Mouse (Mus musculus) heart, embryonic 16.5 days (tissue): ENCODE measurements around the gene Adcy5. TPM values are rescaled to one million over a fixed set of nuclear protein-coding genes. Genes with fewer than 3 reads are reported as not detected.

ENCODE experiments used
- ATAC-seq: fragments of 200-750 bp; cut with Nextera tagmentation; replicated peaks from 2 replicates; pipeline ENCODE4 v1.8.0; 2017; ENCODE audit warnings: moderate number of reproducible peaks; ENCODE audit not compliant: insufficient read depth, low FRiP score; ENCODE audit errors: extremely low read depth
- H3K27ac ChIP-seq: fragments of 300-500 bp; sonication (generic); 2 replicates; pipeline ENCODE4 v1.5.1; 2014; ENCODE audit warnings: mild to moderate bottlenecking, low read length, control low read depth, moderate library complexity
- H3K27me3 ChIP-seq: fragments of 300-500 bp; sonication (generic); 2 replicates; pipeline ENCODE4 v1.6.1; 2014; ENCODE audit warnings: low read length, mixed read lengths; ENCODE audit not compliant: control insufficient read depth, insufficient read depth
- H3K36me3 ChIP-seq: fragments of 300-500 bp; sonication (generic); 2 replicates; pipeline ENCODE4 v1.6.1; 2014; ENCODE audit not compliant: control insufficient read depth, insufficient read depth
- H3K4me1 ChIP-seq: fragments of 300-500 bp; sonication (generic); 2 replicates; pipeline ENCODE4 v1.6.1; 2014; ENCODE audit warnings: low read length, mixed read lengths; ENCODE audit not compliant: control insufficient read depth, insufficient read depth
- H3K4me2 ChIP-seq: fragments of 300-500 bp; sonication (generic); 2 replicates; pipeline ENCODE4 v1.6.1; 2014; ENCODE audit warnings: low read depth, mild to moderate bottlenecking, control low read depth, low read length
- H3K4me3 ChIP-seq: fragments of 300-500 bp; sonication (generic); 2 replicates; pipeline ENCODE4 v1.5.1; 2014; ENCODE audit warnings: mild to moderate bottlenecking, control low read depth, low read length
- H3K9ac ChIP-seq: fragments of 300-500 bp; sonication (generic); 2 replicates; pipeline ENCODE4 v1.6.1; 2014; ENCODE audit warnings: low read length, control low read depth
- H3K9me3 ChIP-seq: fragments of 300-500 bp; sonication (generic); replicated peaks from 2 replicates; pipeline ENCODE4 v1.6.1; 2016; ENCODE audit warnings: low read length; ENCODE audit not compliant: control insufficient read depth
- WGBS: fragments of 180-500 bp; shearing (Covaris S2); extraction: QIAGEN DNeasy Blood & Tissue Kit; methylation state at CpG from one replicate; pipeline ENCODE4 v1.1.7; 2014; 5-methylcytosine and 5-hydroxymethylcytosine counted together
- polyA plus RNA-seq: library from polyadenylated mRNA; unstranded; fragments of >200 nt; fragmentation: Nextera tagmentation; extraction: Ambion mirVana; gene quantifications from 2 replicates; pipeline ENCODE4 v1.2.1, GENCODE M21; 2015

The Adcy5 gene
- polyA plus RNA-seq, 1 experiment from 2014 or later, result 9.2 TPM

- Histone ChIP-seq H3K9ac (no peak overlapping the region), H3K27ac (no peak overlapping the region), H3K4me1 (no peaks in the 10 kb centered on the region), H3K4me3 (no peak overlapping the region), H3K27me3 (no peaks in the 10 kb centered on the region), H3K9me3 (no peaks in the 10 kb centered on the region), H3K4me2 (no peak overlapping the region), H3K36me3 (peaks cover 13% of the 10 kb centered on the region; the same call in 1 of the 2 replicates)
- ATAC-seq, result no peak
- 92% methylated on average over 2 of the region's 2 CpGs for WGBS
These were observed 127.8 kb downstream of the Adcy5 start for GRCm38 (mm10) chr16:35282456-35282855.

- no peak for ATAC-seq
These were observed 131.1 kb downstream of the Adcy5 start for GRCm38 (mm10) chr16:35285821-35286220.

GRCm38 (mm10) chr16:35287244-35287643, 132.6 kb downstream of the Adcy5 start:
- Histone ChIP-seq H3K27ac (no peak overlapping the region), H3K4me3 (no peak overlapping the region), H3K4me1 (no peaks in the 10 kb centered on the region), H3K4me2 (no peak overlapping the region), H3K9me3 (no peaks in the 10 kb centered on the region), H3K9ac (no peak overlapping the region), H3K27me3 (no peaks in the 10 kb centered on the region), H3K36me3 (peaks cover 25% of the 10 kb centered on the region; the same call in 1 of the 2 replicates)
- no peak for ATAC-seq
- WGBS, result 73% methylated on average over 5 of the region's 5 CpGs

More at GRCm38 (mm10) chr16:35285821-35286220, 131.1 kb downstream of the Adcy5 start:
- Histone ChIP-seq H3K36me3 (peaks cover 20% of the 10 kb centered on the region; the same call in 1 of the 2 replicates), H3K4me1 (no peaks in the 10 kb centered on the region), H3K4me3 (no peak overlapping the region), H3K4me2 (no peak overlapping the region), H3K27ac (no peak overlapping the region), H3K9me3 (no peaks in the 10 kb centered on the region), H3K27me3 (no peaks in the 10 kb centered on the region), H3K9ac (no peak overlapping the region)
- WGBS, result 71% methylated on average over 9 of the region's 9 CpGs

GRCm38 (mm10) chr16:35297786-35298185, 143.1 kb downstream of the Adcy5 start:
- peak; percentile 31; the same call in 1 of the 2 replicates for ATAC-seq
- H3K27me3 ChIP-seq, result no peaks in the 10 kb centered on the region
- no peak overlapping the region for H3K9ac ChIP-seq
- H3K4me3 ChIP-seq, result no peak overlapping the region
- peaks cover 22% of the 10 kb centered on the region for H3K36me3 ChIP-seq
- 53% methylated on average over 5 of the region's 5 CpGs for WGBS
- peaks cover 5% of the 10 kb centered on the region for H3K4me1 ChIP-seq
- H3K9me3 ChIP-seq, result 0 out of 2 replicates have a peak, but pooled peaks cover 3% of the 10 kb centered on the region
- no peak overlapping the region for H3K4me2 ChIP-seq
- no peak overlapping the region; the same call in 1 of the 2 replicates for H3K27ac ChIP-seq

GRCm38 (mm10) chr16:35300156-35300555, 145.5 kb downstream of the Adcy5 start:
- Histone ChIP-seq H3K9ac (no peak overlapping the region), H3K27ac (no peak overlapping the region), H3K9me3 (0 out of 2 replicates have a peak, but pooled peaks cover 3% of the 10 kb centered on the region), H3K4me3 (no peak overlapping the region), H3K36me3 (peaks cover 14% of the 10 kb centered on the region), H3K4me2 (no peak overlapping the region), H3K27me3 (no peaks in the 10 kb centered on the region), H3K4me1 (peaks cover 5% of the 10 kb centered on the region)
- WGBS, result 92% methylated on average over 6 of the region's 6 CpGs
- ATAC-seq, result no peak

GRCm38 (mm10) chr16:35302441-35303280, 148.0 kb downstream of the Adcy5 start:
- WGBS, result 46% methylated on average over 7 of the region's 7 CpGs

GRCm38 (mm10) chr16:35303721-35304120, 149.0 kb downstream of the Adcy5 start:
- H3K4me1 ChIP-seq, result peaks cover 18% of the 10 kb centered on the region

More at GRCm38 (mm10) chr16:35302441-35303280, 148.0 kb downstream of the Adcy5 start:
- ATAC-seq, result no peak; the same call in 1 of the 2 replicates
- H3K4me2 ChIP-seq, result no peak overlapping the region
- 0 out of 2 replicates have a peak, but pooled peaks cover 3% of the 10 kb centered on the region for H3K9me3 ChIP-seq
- no peak overlapping the region for H3K4me3 ChIP-seq
- H3K36me3 ChIP-seq, result peaks cover 14% of the 10 kb centered on the region
- no peak overlapping the region for H3K9ac ChIP-seq
- H3K4me1 ChIP-seq, result peaks cover 12% of the 10 kb centered on the region
- no peak overlapping the region for H3K27ac ChIP-seq
- H3K27me3 ChIP-seq, result no peaks in the 10 kb centered on the region

GRCm38 (mm10) chr16:35304416-35304815, 149.7 kb downstream of the Adcy5 start:
- 89% methylated on average over 5 of the region's 5 CpGs for WGBS
- Histone ChIP-seq H3K9me3 (0 out of 2 replicates have a peak, but pooled peaks cover 3% of the 10 kb centered on the region), H3K4me1 (peaks cover 22% of the 10 kb centered on the region), H3K27ac (no peak overlapping the region), H3K4me3 (no peak overlapping the region), H3K36me3 (peaks cover 12% of the 10 kb centered on the region), H3K27me3 (no peaks in the 10 kb centered on the region), H3K9ac (no peak overlapping the region), H3K4me2 (no peak overlapping the region)
- ATAC-seq, result no peak

More at GRCm38 (mm10) chr16:35303721-35304120, 149.0 kb downstream of the Adcy5 start:
- Histone ChIP-seq H3K36me3 (peaks cover 14% of the 10 kb centered on the region), H3K9ac (no peak overlapping the region), H3K27me3 (no peaks in the 10 kb centered on the region), H3K4me3 (no peak overlapping the region), H3K27ac (no peak overlapping the region), H3K4me2 (no peak overlapping the region), H3K9me3 (0 out of 2 replicates have a peak, but pooled peaks cover 3% of the 10 kb centered on the region)
- no peak for ATAC-seq
- WGBS, result 85% methylated on average over 6 of the region's 6 CpGs

- ATAC-seq, result no peak
- WGBS, result 85% methylated on average over 7 of the region's 7 CpGs
These were observed 150.5 kb downstream of the Adcy5 start for GRCm38 (mm10) chr16:35305226-35305625.

More at GRCm38 (mm10) chr16:35305226-35305625, 150.5 kb downstream of the Adcy5 start:
- Histone ChIP-seq H3K27ac (no peak overlapping the region), H3K9me3 (no peaks in the 10 kb centered on the region), H3K4me3 (no peak overlapping the region), H3K36me3 (peaks cover 6% of the 10 kb centered on the region; the same call in 1 of the 2 replicates), H3K4me1 (peaks cover 24% of the 10 kb centered on the region), H3K4me2 (no peak overlapping the region), H3K9ac (no peak overlapping the region), H3K27me3 (no peaks in the 10 kb centered on the region)
